Mouse (Mus musculus) v-Abl transformed pro-B cells (cell line): ENCODE measurements around the gene Acta1.

Source experiments
- in situ Hi-C, 2 experiments: fragments of 400-800 bp; cut with MboI; formaldehyde crosslinking; loops; one replicate each; pipeline ENCODE4 v1.15.1; 2025; ENCODE audit not compliant: unreplicated experiment in 2 of 2

Gene Acta1

GRCm38 (mm10) chr8:123847546-123847945, 47.0 kb downstream of the Acta1 start:
- in situ Hi-C loops: no loop called here

GRCm38 (mm10) chr8:123846509-123846908, 48.0 kb downstream of the Acta1 start:
- in situ Hi-C loops: no loop called here

DNA sequence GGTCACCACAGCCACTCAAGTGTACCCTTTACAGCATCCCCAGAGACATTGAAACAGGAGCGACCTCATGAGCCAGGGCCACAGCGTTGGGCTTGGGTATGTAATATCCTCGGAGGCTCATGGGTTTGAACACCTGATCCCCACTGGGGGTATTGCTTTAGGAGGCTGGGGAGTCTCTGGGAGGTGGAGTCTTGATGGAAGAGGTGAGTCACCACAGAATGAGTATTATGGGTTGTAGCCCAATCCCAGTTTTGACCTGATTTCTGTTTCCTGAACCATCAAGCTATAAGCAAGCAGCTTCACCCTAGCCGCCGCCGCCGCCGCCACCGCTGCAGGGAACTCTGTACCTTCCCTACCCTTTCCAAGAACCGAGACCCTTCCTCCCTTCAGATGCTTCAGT, 48.6 kb downstream of the Acta1 start:
- in situ Hi-C loops: no loop called here

DNA sequence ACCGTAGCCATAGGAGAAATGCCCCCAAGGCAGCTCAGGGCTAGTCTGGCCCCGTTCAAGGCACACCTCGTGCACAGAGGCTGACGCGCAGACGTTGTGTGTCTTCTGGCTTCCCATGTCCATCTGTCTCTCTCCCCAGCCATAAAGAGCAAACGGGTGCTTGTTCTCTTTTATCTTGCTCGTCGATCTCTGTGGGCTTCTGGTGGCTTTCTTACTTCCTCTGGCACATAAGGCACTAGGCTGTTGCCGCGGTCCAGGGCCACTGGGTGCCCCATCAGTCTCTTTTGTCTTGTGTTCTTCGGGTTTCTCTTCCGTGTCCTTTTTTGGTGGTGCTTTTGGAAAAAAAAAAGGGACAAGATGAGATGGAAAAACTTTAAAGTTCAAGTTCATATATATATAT, 49.4 kb downstream of the Acta1 start:
- in situ Hi-C loops: no loop called here

DNA sequence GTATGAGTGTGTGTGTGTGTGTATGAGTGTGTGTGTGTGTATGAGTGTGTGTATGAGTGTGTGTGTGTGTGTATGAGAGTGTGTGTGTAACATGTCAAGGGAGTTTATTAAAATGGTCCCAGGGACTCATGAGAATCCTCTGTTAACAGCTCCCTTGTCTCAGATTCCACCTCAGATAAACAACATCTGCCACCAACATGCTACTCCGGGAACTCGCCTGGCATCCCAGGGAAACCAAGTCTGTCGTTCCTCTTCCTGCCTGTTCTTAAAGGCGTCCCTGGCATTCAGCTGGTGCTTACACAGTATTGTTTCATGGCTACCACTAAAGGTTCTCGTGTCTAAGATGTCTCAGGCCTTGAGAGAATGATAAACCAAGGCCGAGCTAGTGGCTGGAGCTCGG, 50.2 kb downstream of the Acta1 start:
- in situ Hi-C loops: no loop called here

DNA sequence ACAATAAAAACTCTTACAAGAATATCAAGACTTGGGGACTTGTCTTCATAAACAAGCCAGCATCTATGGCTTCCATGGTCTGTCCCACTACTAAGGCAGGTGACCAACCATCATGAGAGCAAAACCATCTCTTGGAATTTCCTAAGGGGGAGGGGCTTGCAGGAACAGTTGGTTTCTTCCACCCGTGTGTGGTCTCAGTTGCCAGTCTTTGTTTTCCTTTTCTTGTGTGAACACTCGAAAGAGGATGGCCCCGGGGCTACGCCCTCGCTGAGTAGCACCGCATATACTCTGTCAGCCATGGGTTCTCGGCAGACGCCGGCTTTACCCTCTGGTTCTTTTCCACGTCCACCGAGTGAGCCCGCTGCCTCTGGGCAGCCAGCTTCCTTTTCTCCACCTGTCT, 52.5 kb downstream of the Acta1 start:
- in situ Hi-C loops: no loop called here
